Mouse (Mus musculus): ENCODE measurements around the gene Slc25a31. TPM values are rescaled to one million over a fixed set of nuclear protein-coding genes. Genes with fewer than 3 reads are reported as not detected.

Slc25a31 gene
- 0.23 and 0.25 TPM in 2 replicates for polyA plus RNA-seq (2015; fragmentation: Nextera tagmentation; extraction: Ambion mirVana)

DNA sequence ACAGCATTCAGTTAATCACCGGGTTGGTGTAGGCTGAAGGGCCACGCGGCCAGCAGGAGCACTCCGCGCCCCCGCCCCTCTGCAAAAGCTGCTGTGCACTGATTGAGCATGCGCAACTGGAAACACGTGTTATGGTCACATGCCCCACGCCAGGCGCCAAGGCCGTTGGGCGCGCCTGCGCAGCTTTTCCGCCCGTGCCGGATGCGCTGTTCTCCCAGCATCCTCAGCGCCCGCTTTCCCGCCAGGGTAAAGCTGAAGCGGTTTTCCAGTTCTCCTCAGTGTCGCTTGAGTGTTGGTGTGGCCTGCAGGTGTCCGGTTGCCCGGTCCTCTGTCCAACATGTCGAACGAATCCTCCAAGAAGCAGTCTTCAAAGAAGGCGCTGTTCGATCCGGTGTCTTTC is at the start of gene Slc25a31:
Slc25a31 (plus strand) TSS at position 201 of the 400 bp plus-strand sequence.
- no peak for ATAC-seq (ENCODE audit: insufficient number of reproducible peaks, insufficient read depth, low FRiP score, low TSS enrichment, low read depth)
- no peak within 1 kb of the TSS for H3K27ac ChIP-seq
- 90% methylated on average over 30 of the region's 30 CpGs for WGBS
- H3K9ac ChIP-seq, result no peak within 1 kb of the TSS
- H3K4me1 ChIP-seq, result no peaks in the 10 kb centered on the region
- no peaks in the 10 kb centered on the region for H3K36me3 ChIP-seq
- no peaks in the 10 kb centered on the region for H3K27me3 ChIP-seq
- no peak within 1 kb of the TSS for H3K4me3 ChIP-seq
- no peak within 1 kb of the TSS for H3K4me2 ChIP-seq
- H3K9me3 ChIP-seq, result peaks cover 5% of the 10 kb centered on the region; the same call in 1 of the 2 replicates

DNA sequence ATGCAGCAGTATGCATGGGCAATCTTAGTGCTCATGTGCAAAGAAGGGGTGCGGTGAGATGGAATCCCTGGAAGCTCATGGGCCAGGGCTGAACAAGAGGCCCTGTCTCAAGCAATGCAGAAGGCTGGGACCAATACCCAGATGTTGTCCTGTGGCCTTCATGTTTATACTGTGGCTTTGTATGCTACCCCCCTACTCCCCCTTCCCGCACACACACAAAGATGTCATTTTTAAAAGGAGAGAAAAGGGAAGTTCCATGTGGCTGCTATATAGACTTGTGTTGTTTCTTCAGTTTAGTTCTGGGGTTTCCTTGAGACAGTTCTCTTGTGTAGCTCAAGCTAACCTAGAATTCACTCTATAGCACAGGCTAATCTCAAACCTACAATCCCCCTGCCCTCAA is 48.4 kb upstream of the Slc25a31 start:
- WGBS, result 98% methylated on average over 2 of the region's 2 CpGs
- H3K4me3 ChIP-seq, result no peak overlapping the region
- ATAC-seq (ENCODE audit: insufficient number of reproducible peaks, insufficient read depth, low FRiP score, low TSS enrichment, low read depth), result no peak
- 0 out of 2 replicates have a peak, but pooled peaks cover under 1% of the 10 kb centered on the region for H3K4me1 ChIP-seq
- peaks cover 26% of the 10 kb centered on the region for H3K36me3 ChIP-seq
- H3K27ac ChIP-seq, result no peak overlapping the region
- H3K9me3 ChIP-seq, result no peaks in the 10 kb centered on the region
- H3K9ac ChIP-seq, result no peak overlapping the region
- H3K27me3 ChIP-seq, result no peaks in the 10 kb centered on the region
- no peak overlapping the region for H3K4me2 ChIP-seq

DNA sequence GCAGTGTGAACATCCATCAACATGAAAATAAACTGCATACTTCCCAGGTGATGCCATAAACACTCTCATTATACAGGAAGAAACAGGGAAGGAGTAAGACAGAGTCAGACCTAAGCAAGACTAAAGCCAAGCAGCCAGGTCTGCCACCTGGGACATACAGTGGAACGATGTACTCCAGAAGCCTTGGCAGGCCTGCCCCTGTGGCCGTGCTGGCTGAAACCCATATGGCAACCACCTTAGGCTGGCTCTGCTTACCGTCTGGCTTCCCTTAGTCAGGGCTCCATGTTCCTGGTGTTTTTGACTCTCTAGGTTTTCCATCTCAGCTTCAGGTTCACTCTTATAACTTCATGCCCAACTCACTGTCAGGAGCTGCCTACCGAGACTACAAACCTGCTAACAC is 42.5 kb upstream of the Slc25a31 start:
- Histone ChIP-seq H3K27me3 (no peaks in the 10 kb centered on the region), H3K4me3 (no peak overlapping the region), H3K4me1 (no peaks in the 10 kb centered on the region), H3K9ac (no peak overlapping the region), H3K9me3 (no peaks in the 10 kb centered on the region), H3K4me2 (no peak overlapping the region), H3K36me3 (peaks cover 22% of the 10 kb centered on the region), H3K27ac (no peak overlapping the region)
- WGBS, result 80% methylated on average over 4 of the region's 4 CpGs
- ATAC-seq (ENCODE audit: insufficient number of reproducible peaks, insufficient read depth, low FRiP score, low TSS enrichment, low read depth), result no peak

DNA sequence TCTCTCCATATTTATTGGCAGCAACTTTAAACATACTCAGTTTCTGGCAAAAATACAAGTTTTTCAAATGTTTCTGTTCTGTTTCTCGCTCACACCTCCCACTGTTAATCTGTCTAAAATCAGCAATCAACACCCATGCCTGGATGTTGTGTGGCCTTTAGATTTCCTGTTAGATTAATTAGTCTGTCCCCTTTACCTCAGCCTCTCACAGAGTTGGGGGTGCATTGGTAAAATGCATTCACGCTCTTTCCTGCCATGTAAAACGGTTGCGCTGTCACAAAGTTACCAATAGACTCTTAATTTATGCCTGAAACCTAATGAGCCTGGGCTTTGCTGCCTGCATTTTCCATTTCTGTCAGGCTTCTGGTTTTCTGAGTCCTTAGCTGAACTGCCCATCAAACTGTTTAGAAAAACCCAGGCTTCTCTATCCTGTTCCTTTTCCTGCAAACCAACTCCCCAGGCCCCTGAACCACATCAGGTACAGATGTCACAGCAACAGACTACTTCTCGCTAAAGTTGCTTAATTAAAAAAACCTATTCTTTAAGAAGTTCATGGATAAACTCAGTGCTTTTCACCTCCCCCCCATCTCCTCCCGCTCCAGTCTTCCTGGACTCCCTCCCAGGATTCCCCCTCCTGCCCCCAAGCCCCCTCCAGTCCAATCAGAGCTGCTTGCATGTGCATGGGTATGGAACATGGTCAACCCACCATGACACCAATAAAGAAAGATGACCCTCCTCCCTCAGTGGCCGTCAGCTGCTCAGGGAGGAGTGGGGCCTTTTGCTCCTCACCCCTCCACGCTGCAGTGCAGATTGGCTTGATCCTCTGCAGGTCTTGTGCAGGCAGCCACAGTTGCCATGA is 41.6 kb upstream of the Slc25a31 start:
- H3K4me1 ChIP-seq, result no peaks in the 10 kb centered on the region
- no peak overlapping the region for H3K27ac ChIP-seq
- H3K9ac ChIP-seq, result no peak overlapping the region
- ATAC-seq (ENCODE audit: insufficient number of reproducible peaks, insufficient read depth, low FRiP score, low TSS enrichment, low read depth), result no peak
- no peaks in the 10 kb centered on the region for H3K9me3 ChIP-seq
- 82% methylated on average over 8 of the region's 8 CpGs for WGBS
- no peaks in the 10 kb centered on the region for H3K27me3 ChIP-seq
- no peak overlapping the region for H3K4me3 ChIP-seq
- no peak overlapping the region for H3K4me2 ChIP-seq
- H3K36me3 ChIP-seq, result peaks cover 22% of the 10 kb centered on the region

DNA sequence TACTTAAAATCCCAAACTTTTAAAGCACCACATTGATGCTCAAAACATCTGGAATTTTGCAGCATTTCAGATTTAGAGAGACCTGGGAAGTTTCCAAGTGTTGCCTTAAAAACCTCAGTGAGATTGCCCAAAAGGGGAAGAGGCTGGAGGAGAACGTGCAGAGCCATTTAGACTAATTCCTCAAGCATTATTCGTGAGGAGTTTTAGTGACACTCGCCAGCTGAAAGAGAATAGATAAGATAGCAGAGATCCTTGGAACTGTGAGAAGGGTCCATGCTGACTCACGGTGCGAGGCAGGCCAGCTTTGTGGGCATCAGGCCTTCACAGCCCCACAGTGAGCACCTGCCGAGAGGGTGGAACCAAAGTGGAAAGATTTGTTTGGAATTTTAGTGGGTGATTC is 39.8 kb upstream of the Slc25a31 start:
- 76% methylated on average over 6 of the region's 6 CpGs for WGBS
- ATAC-seq (ENCODE audit: insufficient number of reproducible peaks, insufficient read depth, low FRiP score, low TSS enrichment, low read depth), result no peak

DNA sequence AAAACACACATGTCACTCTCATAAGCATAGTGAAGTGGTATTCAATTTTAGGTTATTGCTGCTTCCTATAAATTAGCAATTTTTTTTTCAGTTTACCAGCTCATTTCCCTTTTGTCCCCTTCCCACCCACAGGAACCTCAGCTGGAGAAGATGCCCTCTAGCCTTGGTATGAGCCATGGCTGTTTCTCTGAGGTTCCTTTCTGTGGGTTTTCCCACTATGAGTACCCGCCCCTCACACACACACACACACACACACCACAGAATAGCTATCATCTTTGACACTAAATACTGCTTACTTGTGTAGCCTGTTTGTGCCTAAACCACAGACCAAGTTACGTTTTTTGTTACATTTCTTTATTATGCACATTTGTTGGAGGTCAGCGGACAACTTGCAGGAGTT is 39.3 kb upstream of the Slc25a31 start:
- 88% methylated on average over 3 of the region's 3 CpGs for WGBS
- Histone ChIP-seq H3K9ac (no peak overlapping the region), H3K27ac (no peak overlapping the region), H3K36me3 (peaks cover 15% of the 10 kb centered on the region), H3K9me3 (no peaks in the 10 kb centered on the region), H3K4me2 (no peak overlapping the region), H3K4me3 (no peak overlapping the region), H3K4me1 (no peaks in the 10 kb centered on the region), H3K27me3 (no peaks in the 10 kb centered on the region)
- ATAC-seq (ENCODE audit: insufficient number of reproducible peaks, insufficient read depth, low FRiP score, low TSS enrichment, low read depth), result no peak

More for the DNA sequence above, 39.8 kb upstream of the Slc25a31 start:
- H3K4me3 ChIP-seq, result no peak overlapping the region
- H3K9me3 ChIP-seq, result no peaks in the 10 kb centered on the region
- no peaks in the 10 kb centered on the region for H3K4me1 ChIP-seq
- no peaks in the 10 kb centered on the region for H3K27me3 ChIP-seq
- H3K27ac ChIP-seq, result no peak overlapping the region
- H3K4me2 ChIP-seq, result no peak overlapping the region
- H3K9ac ChIP-seq, result no peak overlapping the region
- peaks cover 15% of the 10 kb centered on the region for H3K36me3 ChIP-seq

DNA sequence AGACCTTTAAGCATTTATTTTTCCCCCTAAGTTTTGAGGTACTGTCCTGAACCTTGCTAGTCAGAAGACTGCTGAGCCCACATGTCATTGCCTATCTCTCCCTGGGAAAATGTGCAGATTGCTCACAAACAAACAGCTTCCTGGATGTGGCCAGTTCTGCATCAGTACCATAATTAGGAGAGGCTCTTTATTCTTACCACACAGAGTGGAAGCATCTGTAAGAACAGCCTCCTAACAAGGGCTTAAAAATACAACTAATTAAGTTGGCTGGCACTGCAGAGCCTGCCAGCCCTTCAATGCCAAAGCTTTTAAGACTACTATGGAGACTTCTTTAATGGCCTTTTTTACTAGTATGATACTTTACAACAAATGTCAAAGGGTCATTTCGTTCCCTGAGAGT is 35.1 kb upstream of the Slc25a31 start:
- Histone ChIP-seq H3K27me3 (no peaks in the 10 kb centered on the region), H3K9me3 (no peaks in the 10 kb centered on the region), H3K9ac (no peak overlapping the region), H3K4me2 (no peak overlapping the region), H3K4me1 (0 out of 2 replicates have a peak, but pooled peaks cover 3% of the 10 kb centered on the region), H3K36me3 (no peaks in the 10 kb centered on the region; the same call in 1 of the 2 replicates), H3K27ac (no peak overlapping the region), H3K4me3 (no peak overlapping the region)
- 67% methylated on average over 1 of the region's 1 CpGs for WGBS
- no peak for ATAC-seq (ENCODE audit: insufficient number of reproducible peaks, insufficient read depth, low FRiP score, low TSS enrichment, low read depth)

DNA sequence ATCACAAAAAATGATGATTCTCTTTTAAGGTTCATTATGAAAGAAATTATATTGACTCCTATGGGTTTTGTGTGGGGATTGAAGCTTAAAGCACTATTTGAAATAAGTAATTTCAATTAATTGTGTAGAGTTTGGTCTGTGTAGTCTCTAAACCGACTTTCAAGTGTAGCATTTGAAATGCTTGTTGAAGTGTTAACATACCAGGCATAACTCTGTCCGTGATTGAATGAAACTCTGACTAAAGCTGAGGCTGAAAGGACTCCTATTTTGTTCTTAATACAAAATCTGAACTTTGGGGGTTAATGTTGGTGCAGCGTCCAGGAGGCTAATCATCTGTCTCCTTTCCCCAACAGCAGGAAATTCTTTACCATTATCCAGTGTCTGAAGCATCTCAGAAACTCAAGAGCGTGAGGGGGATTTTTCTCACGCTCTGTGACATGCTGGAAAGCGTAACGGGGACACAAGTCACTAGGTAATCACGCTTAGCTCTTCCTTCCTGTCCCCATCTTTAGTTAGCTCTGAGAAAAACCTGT is 33.7 kb upstream of the Slc25a31 start:
- H3K4me2 ChIP-seq, result no peak overlapping the region
- no peaks in the 10 kb centered on the region; the same call in 1 of the 2 replicates for H3K36me3 ChIP-seq
- no peak overlapping the region for H3K9ac ChIP-seq
- H3K4me3 ChIP-seq, result no peak overlapping the region
- WGBS, result 33% methylated on average over 8 of the region's 8 CpGs
- no peak overlapping the region for H3K27ac ChIP-seq
- no peaks in the 10 kb centered on the region for H3K9me3 ChIP-seq
- H3K4me1 ChIP-seq, result 0 out of 2 replicates have a peak, but pooled peaks cover 3% of the 10 kb centered on the region
- H3K27me3 ChIP-seq, result no peaks in the 10 kb centered on the region
- no peak for ATAC-seq (ENCODE audit: insufficient number of reproducible peaks, insufficient read depth, low FRiP score, low TSS enrichment, low read depth)

DNA sequence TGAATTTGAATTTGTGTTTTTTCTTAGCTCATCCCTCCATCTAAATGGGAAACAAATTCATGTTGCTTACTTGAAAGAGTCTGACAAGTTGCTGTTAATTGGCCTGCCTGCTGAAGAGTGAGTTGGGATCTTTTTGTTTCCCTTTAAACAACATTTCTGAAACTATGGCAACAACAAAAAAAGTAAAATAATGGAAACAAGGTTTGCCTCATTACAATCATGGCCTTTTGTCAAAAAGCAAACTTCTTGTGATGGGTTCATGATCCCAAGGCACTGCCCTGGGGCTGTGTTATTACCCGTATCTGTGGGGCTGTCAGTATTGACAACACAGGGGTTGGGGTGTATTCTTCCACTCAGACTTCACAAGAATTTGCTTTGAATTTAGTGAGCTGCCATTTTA is 29.8 kb upstream of the Slc25a31 start:
- no peak overlapping the region for H3K9ac ChIP-seq
- ATAC-seq (ENCODE audit: insufficient number of reproducible peaks, insufficient read depth, low FRiP score, low TSS enrichment, low read depth), result no peak
- H3K4me2 ChIP-seq, result no peak overlapping the region
- H3K27me3 ChIP-seq, result no peaks in the 10 kb centered on the region
- H3K4me3 ChIP-seq, result no peak overlapping the region
- no peak overlapping the region for H3K27ac ChIP-seq
- H3K36me3 ChIP-seq, result peaks cover 3% of the 10 kb centered on the region; the same call in 1 of the 2 replicates
- 0 out of 2 replicates have a peak, but pooled peaks cover 3% of the 10 kb centered on the region for H3K4me1 ChIP-seq
- no peaks in the 10 kb centered on the region for H3K9me3 ChIP-seq
- WGBS, result 31% methylated on average over 1 of the region's 1 CpGs

DNA sequence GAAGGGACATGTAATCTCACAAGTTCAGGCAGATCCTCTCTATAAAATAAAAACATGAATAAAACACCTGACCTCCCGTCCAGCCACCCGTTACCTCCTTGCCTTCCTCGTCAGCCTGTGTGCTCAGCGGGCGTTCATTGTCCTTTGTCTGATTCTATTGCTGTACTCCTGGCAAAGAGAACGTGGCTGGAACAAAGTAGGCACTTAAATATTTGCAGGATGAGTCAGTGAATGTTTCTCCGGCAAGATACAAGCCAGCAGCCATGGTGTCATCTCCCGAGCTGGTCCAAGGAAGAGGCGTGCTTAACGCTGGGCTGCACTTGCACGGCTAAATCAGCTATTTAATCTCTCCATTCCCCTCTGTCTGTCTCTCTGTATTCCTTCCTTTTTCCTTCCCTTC is 26.3 kb upstream of the Slc25a31 start:
- 0 out of 2 replicates have a peak, but pooled peaks cover 3% of the 10 kb centered on the region for H3K36me3 ChIP-seq
- H3K4me3 ChIP-seq, result no peak overlapping the region
- no peak overlapping the region for H3K4me2 ChIP-seq
- no peak overlapping the region for H3K9ac ChIP-seq
- no peak overlapping the region for H3K27ac ChIP-seq
- WGBS, result 59% methylated on average over 11 of the region's 11 CpGs
- H3K9me3 ChIP-seq, result no peaks in the 10 kb centered on the region
- no peaks in the 10 kb centered on the region for H3K27me3 ChIP-seq
- no peak for ATAC-seq (ENCODE audit: insufficient number of reproducible peaks, insufficient read depth, low FRiP score, low TSS enrichment, low read depth)
- H3K4me1 ChIP-seq, result peaks cover 13% of the 10 kb centered on the region

DNA sequence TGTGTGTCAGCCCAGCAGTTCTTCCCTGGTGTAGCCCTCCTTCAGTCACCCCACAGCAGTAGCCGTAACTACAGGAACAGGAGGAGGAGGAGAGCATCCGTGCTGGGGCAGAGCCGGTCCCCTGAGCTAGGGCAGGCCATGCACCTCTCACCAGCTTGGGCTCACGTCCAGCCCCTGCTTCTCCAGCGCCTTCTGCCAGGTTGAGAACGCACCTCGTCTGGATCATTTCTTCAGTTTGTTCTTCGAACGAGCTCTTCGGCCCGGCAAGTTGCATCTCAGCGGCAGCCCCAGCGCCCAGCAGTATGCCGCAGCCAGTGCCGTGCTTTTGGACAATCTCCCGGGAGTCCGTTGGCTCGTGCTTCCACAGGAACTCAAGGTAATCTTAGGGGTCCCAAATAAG is 25.5 kb upstream of the Slc25a31 start:
- Histone ChIP-seq H3K9ac (no peak overlapping the region), H3K9me3 (no peaks in the 10 kb centered on the region), H3K4me1 (peaks cover 13% of the 10 kb centered on the region), H3K27me3 (no peaks in the 10 kb centered on the region), H3K27ac (no peak overlapping the region), H3K36me3 (0 out of 2 replicates have a peak, but pooled peaks cover 5% of the 10 kb centered on the region), H3K4me2 (no peak overlapping the region), H3K4me3 (no peak overlapping the region)
- ATAC-seq (ENCODE audit: insufficient number of reproducible peaks, insufficient read depth, low FRiP score, low TSS enrichment, low read depth), result no peak
- WGBS, result 93% methylated on average over 18 of the region's 18 CpGs

Data from embryonic facial prominence, embryonic 13.5 days (tissue).